Mouse (Mus musculus) cerebellum, postnatal 4 days (tissue): Measurements from ENCODE around the gene Cd200.
"Not testable (repeated sequence)": the region's sequence is repeated elsewhere in the genome, so short reads cannot be mapped to it uniquely, and the experiment has no call there.

Experiments used
- DNase-seq, 2 experiments: peaks; one replicate each; pipeline ENCODE4 v3.0.0; 2022; ENCODE audit warnings: low spot score in 2 of 2, mixed read lengths in 1 of 2

The Cd200 gene

GRCm38 (mm10) chr16:45408425-45409063 lies at the start of gene Cd200:
TSS of gene Cd200 (minus strand) at chr16:45409053.
- DNase-seq: peak; percentile 26 to 56

GRCm38 (mm10) chr16:45454762-45455161 lies 45.9 kb upstream of the Cd200 start:
- no peak for DNase-seq

DNA sequence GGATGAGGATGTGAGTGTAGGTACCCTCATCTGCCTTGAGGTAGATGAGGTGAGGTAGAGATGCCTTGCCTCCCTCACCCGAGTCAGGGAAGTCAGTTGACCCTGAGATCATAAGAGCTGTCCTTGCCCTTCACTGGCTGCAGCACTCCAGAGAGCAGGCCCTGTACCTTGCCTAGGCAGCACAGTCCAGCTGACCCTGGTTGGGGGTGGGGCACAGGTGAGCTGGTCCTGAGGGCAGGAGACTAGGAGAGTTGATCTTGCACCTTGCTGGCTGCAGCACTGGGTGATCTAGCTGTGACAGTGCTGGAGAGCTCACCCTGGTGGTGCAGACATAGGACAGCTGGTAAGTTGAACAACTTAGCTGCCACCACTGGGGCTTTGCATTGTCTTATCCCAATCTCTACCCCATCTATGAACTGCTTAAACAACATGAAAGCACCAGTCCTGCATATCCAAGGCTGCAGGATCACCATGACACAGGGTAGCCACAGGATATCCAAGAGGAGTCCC lies 28.4 kb upstream of the Cd200 start:
- no peak for DNase-seq

DNA sequence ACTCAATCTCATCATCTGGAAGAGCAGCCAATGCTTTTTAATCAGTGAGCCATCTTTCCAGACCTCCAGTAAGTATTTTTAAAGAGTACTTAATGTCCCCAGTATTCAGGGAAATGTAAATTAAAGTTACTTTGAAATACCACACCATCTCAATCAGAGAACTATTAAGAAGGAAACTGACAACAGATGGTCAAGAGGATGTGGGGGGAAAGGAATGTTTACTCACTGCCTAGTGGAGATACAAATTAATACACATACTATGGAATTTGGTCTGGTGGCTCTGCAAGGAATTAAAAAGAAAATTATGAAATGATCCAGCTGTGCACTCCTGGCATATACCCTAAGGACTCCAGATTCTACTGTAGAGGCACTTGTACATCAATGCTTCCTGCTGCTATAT lies 26.7 kb upstream of the Cd200 start:
- DNase-seq: no peak

DNA sequence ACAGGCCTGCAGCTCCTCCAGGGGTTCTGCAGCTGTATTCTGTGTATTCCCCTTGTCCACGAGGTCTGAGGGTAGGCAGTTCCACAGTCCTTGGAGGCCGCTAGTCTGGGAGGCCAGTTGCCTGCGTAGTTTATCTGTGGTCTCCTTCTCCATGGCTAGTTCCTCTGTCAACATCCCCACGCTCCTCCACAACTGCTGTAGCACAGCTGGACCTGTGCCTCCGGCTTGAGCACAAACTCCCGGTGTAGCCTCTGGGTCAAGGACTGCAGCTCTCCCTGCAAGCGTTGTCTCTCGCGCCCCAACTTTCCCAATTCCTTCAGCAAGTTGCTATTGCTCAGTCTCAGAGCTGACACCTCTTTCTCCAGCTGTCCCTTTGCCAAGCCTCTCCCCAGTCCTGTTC lies 18.8 kb upstream of the Cd200 start:
- no peak for DNase-seq

- no peak for DNase-seq
These were observed 4.6 kb upstream of the Cd200 start for GRCm38 (mm10) chr16:45413497-45413896.

GRCm38 (mm10) chr16:45409064-45409446 lies 202 bp upstream of the Cd200 start:
- DNase-seq: not testable (repeated sequence)

DNA sequence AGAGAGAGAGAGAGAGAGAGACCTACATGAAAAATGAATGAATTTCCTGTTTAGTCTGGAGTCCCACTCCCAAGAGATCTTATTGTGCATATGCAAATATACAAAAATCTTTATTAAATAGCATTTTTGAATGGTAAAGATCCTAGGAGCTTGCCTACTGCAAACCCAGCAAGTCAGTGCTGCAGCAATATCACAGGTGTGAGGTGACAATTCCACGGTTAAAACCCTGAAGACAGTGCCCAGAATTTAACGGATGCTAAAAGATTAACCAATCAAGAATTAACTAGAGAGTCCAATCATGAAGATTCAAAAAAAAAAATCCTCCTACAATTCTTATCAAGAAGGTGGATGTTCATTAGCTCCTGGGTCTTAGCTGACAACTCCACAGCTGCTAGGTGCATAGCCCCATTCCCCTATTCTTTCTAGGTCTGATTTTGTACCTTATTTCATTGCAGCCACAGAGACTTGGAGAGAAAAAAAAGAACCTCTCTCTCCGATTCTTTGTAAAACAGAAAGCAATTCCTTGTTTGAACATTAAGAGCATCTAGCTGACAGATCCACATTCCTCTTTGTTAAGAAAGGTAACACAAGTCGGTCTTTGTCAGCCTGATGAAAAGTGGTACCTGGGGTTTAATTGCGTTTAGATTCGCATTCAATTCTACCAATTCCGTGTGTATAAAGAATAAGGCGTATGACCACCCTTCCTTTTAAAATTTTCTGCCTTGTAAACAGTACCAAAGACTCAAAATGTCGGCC lies 1.0 kb downstream of the Cd200 start:
- DNase-seq: no peak

DNA sequence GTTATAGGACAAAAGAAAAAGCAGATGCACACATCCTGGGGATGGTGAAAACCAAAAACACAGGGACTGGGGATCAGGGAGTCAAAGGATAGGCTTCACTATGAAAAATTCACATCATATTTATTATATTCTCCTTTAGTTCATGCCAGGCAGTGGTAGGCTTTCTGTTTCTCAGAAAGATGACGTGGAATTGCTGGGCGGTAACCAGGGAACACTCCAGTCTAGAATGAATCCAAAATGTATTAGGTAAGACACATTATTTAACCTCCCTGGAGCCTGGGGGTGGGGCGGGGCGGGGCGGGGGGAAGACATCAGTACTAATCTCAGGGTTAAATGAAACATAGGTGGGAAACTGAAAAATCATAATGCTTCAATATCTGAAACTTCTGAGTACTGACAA lies 1.8 kb downstream of the Cd200 start:
- no peak for DNase-seq

GRCm38 (mm10) chr16:45402951-45403350 lies 5.9 kb downstream of the Cd200 start:
- no peak for DNase-seq

- DNase-seq: no peak
These were observed 6.8 kb downstream of the Cd200 start for GRCm38 (mm10) chr16:45402036-45402435.

- DNase-seq: no peak
These were observed 8.8 kb downstream of the Cd200 start for GRCm38 (mm10) chr16:45399947-45400555.

DNA sequence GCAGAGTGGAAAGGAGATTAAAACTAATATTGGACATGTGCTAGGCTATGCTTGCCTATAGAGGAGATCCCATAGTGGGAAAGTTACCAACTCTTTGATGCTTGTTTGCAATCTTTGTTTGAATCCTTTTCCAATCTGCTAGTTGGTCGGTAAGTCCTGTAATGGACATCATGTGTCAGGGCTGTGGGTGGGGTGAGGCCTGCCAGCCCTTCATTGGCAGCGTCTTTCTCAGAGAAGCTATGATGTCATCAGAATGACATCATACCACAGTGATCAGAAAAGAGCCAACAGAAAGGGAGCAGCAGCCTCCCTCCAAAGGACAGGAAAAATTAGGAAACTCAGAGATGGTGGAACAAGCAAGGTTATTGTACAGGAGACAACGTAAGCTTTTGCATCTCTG lies 9.4 kb downstream of the Cd200 start:
- no peak for DNase-seq

GRCm38 (mm10) chr16:45397440-45397839 lies 11.4 kb downstream of the Cd200 start:
- no peak for DNase-seq

DNA sequence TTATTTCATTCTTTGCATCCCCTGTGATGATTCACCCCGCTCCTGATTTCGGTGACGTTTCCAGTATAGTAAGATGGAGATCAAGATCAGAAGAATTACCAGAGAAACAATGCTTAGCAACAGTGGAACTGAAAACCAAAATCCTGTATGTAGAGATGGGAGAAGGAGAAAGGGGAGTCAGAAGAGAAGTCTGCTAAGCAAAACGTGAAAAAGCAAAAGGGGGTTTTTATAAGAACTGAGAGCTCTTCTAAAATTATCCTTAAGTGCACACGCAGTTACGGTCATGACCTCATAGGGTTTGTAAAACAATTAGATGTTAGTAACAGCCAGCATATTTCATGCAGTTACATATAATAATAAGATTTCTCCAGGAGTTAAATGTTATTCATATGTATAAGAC lies 16.6 kb downstream of the Cd200 start:
- no peak for DNase-seq

GRCm38 (mm10) chr16:45391680-45392079 lies 17.2 kb downstream of the Cd200 start:
- DNase-seq: no peak

DNA sequence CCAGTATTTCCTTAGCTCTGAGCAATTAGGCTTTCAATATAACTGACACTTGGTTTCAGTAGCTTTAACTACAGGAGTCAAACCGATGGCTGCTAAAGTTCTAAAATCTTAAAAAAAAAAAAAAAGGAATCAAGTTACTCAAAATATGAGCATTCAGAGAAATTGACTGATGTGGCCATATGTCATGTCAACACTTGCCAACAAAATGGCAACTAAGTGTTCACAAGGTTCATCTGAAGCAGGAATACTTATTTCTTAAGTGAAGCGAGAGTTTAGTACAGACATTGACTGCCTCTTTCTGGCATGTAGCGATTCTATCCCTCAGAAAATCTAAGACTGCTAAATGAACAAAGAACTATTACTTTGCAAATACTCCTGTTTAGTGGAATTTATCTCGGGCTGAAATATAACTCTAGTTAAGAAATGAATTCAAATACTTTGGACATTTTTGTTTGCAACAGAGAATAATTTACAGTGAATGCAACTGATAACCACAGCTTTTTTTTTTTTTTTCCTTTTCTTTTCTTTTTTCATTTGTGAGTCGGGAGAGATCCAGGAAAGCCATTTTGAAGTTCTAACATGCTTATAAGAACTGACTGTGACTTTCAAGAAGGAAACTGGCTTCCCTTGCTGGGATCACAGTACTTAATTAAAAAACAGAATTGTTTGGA lies 18.4 kb downstream of the Cd200 start:
- DNase-seq: no peak

GRCm38 (mm10) chr16:45389833-45390232 lies 19.0 kb downstream of the Cd200 start:
- no peak for DNase-seq

DNA sequence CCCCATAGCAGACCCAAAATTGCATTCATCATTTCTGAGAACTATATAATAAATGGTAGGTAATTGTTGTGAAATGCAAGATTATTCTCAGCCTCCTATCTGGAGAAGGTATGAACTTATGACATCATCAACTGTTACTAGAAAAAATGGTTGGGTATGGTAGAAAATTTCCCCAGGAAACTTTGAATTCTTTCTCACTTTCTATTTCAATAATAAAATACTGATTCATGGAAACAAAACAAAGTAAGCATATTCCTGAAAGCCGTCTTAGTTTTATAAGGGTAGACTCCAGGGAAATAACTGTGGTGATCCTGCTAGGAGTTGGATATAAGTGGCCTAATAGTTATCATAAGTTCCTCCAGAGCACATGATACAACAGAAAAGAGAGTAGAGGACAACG lies 19.8 kb downstream of the Cd200 start:
- no peak for DNase-seq

- DNase-seq: no peak
These were observed 27.0 kb downstream of the Cd200 start for GRCm38 (mm10) chr16:45381811-45382210.

GRCm38 (mm10) chr16:45378959-45379358 lies 29.9 kb downstream of the Cd200 start:
- DNase-seq: no peak
